Mouse (Mus musculus) C2C12 (cell line): Measurements from ENCODE around the gene Ttc36. TPM values are rescaled to one million over a fixed set of nuclear protein-coding genes. Genes with fewer than 3 reads are reported as not detected.
"Not testable (repeated sequence)": the region's sequence is repeated elsewhere in the genome, so short reads cannot be mapped to it uniquely, and the experiment has no call there.

Experiments used
- H3K27me3 ChIP-seq: one replicate; pipeline ENCODE4 v1.6.1; 2011; ENCODE audit not compliant: control insufficient read depth, insufficient read depth, insufficient read length
- H3K36me3 ChIP-seq: one replicate; pipeline ENCODE4 v1.6.1; 2011; ENCODE audit not compliant: control insufficient read depth, insufficient read depth
- H3K4me3 ChIP-seq: one replicate; pipeline ENCODE4 v1.5.1; 2011; ENCODE audit warnings: mild to moderate bottlenecking, control low read depth; ENCODE audit not compliant: poor library complexity, insufficient read depth, severe bottlenecking
- H3K79me2 ChIP-seq: one replicate; pipeline ENCODE4 v1.6.1; 2011; ENCODE audit not compliant: control insufficient read depth, insufficient read depth
- H3K79me3 ChIP-seq: one replicate; pipeline ENCODE4 v1.6.1; 2011; ENCODE audit warnings: low read depth, control low read depth
- H3ac ChIP-seq: one replicate; pipeline ENCODE3; 2011; ENCODE audit warnings: low read depth; ENCODE audit not compliant: control insufficient read depth, insufficient read length
- CEBPB ChIP-seq: IDR thresholded peaks from one replicate; pipeline ENCODE4 v1.6.1; 2011; ENCODE audit warnings: low read depth, mild to moderate bottlenecking, control low read depth, moderate library complexity
- CTCF ChIP-seq: IDR thresholded peaks from one replicate; pipeline ENCODE4 v1.5.1; 2011; ENCODE audit not compliant: control insufficient read depth, insufficient read depth, insufficient read length
- FOSL1 ChIP-seq: IDR thresholded peaks from one replicate; pipeline ENCODE4 v1.8.0; 2011; ENCODE audit warnings: mild to moderate bottlenecking, low read length; ENCODE audit not compliant: poor library complexity, insufficient read depth, severe bottlenecking
- MAX ChIP-seq: IDR thresholded peaks from one replicate; pipeline ENCODE4 v1.6.1; 2011; ENCODE audit warnings: mild to moderate bottlenecking, control low read depth
- MYOD1 ChIP-seq: IDR thresholded peaks from one replicate; pipeline ENCODE4 v1.6.1; 2011; ENCODE audit warnings: low read depth; ENCODE audit not compliant: control insufficient read depth, insufficient read length
- MYOG ChIP-seq: IDR thresholded peaks from one replicate; pipeline ENCODE4 v1.6.1; 2011; ENCODE audit not compliant: control insufficient read depth, insufficient read length; ENCODE audit errors: extremely low read depth
- USF1 ChIP-seq: IDR thresholded peaks from one replicate; pipeline ENCODE4 v1.6.1; 2011; ENCODE audit warnings: low read depth, mild to moderate bottlenecking, control low read depth, moderate library complexity
- polyA plus RNA-seq: library from polyadenylated mRNA; unstranded; fragments of >200 nt; fragmentation: generic; extraction: Trizol; gene quantifications from one replicate; pipeline ENCODE4 v1.2.1, GENCODE M21; 2012; ENCODE audit warnings: missing spikeins

Gene Ttc36
- polyA plus RNA-seq, 1 experiment, result not detected

DNA sequence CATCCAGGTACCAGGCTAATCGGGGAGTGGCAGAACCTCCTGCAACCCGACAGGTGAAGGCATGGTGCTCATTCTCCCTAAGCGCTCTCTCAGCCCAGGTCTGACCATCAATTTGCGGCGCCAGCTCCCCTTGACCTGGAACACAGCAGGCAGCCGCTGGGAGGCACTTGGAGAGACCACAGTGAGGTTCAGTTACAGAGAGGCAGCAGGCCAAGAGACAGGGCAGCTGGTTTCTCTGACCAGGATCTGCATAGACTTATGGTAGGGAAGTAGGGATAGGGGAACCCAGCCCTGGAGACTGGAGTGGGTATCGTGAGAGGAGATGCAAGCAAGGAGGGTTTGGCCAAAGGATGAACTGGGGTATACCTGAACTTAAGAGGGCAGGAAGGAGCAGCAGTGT is 4.6 kb downstream of the Ttc36 start:
- no peak for TF ChIP-seq MAX
- no peak for TF ChIP-seq FOSL1
- no peak for TF ChIP-seq MYOD1
- no peak for TF ChIP-seq CEBPB
- no peak for TF ChIP-seq MYOG
- TF ChIP-seq CTCF, result no peak
- TF ChIP-seq USF1, result no peak
- Histone ChIP-seq H3K4me3 (no peak overlapping the region), H3ac (no peak overlapping the region), H3K27me3 (no peaks in the 10 kb centered on the region), H3K36me3 (no peaks in the 10 kb centered on the region), H3K79me3 (no peaks in the 10 kb centered on the region), H3K79me2 (no peaks in the 10 kb centered on the region)

DNA sequence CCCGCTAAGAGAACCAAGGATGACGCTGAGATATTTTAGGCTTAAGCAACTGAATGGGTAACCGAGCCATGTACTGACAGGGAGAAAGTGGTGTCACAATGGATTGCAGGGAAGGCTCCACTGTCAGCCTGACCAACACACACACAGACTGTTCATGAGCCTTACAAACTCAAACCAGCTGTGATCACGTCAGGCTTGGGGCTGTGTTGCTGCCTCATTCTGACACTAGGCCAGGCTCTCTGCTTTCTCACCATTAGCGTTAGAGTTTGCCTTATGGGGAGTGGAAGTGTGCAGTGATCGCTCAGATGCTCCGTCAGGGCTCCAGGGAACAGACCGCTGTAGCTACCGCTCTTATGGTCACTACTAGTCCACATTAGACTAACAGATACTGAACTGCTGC is 10.0 kb downstream of the Ttc36 start:
- H3K79me2 ChIP-seq, result no peaks in the 10 kb centered on the region
- no peak for TF ChIP-seq CEBPB
- TF ChIP-seq MAX, result no peak
- no peak overlapping the region for H3ac ChIP-seq
- no peak overlapping the region for H3K4me3 ChIP-seq
- peaks cover 5% of the 10 kb centered on the region for H3K36me3 ChIP-seq
- H3K79me3 ChIP-seq, result no peaks in the 10 kb centered on the region
- no peaks in the 10 kb centered on the region for H3K27me3 ChIP-seq

GRCm38 (mm10) chr9:44772750-44773651 is 29.9 kb downstream of the Ttc36 start:
- TF ChIP-seq FOSL1 (no peak), CTCF (peak; percentile 28)
- Histone ChIP-seq H3K27me3 (no peaks in the 10 kb centered on the region), H3ac (peak overlapping the region; percentile 93), H3K79me2 (peaks cover 11% of the 10 kb centered on the region), H3K36me3 (peaks cover 6% of the 10 kb centered on the region), H3K4me3 (peak overlapping the region; percentile 72), H3K79me3 (peaks cover 6% of the 10 kb centered on the region)

DNA sequence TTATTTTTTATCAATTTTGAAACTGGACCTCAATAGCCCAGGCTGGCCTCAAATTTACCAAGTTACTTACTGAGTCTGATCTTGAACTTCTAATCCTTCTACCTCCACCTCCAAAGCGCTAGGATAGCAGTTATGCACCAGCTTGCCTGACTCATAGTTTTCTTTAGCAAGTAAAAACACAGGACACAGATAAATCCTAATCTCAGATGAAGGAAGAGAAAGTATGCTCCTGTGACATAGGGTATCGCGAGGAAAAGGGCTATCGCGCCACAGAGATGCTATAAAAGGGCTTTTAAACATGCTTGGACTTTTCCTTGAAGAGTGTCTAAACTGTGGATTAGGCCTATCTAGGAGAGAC is 30.5 kb downstream of the Ttc36 start:
- Histone ChIP-seq H3K79me2 (peaks cover 14% of the 10 kb centered on the region), H3K36me3 (peaks cover 6% of the 10 kb centered on the region), H3ac (no peak overlapping the region), H3K27me3 (no peaks in the 10 kb centered on the region), H3K79me3 (peaks cover 6% of the 10 kb centered on the region), H3K4me3 (no peak overlapping the region)
- TF ChIP-seq CEBPB, result no peak
- TF ChIP-seq MAX, result no peak
- no peak for TF ChIP-seq FOSL1
- TF ChIP-seq CTCF, result no peak
- TF ChIP-seq MYOG, result no peak
- TF ChIP-seq MYOD1, result no peak
- TF ChIP-seq USF1, result no peak

GRCm38 (mm10) chr9:44771376-44771775 is 31.5 kb downstream of the Ttc36 start:
- Histone ChIP-seq H3K79me3 (peaks cover 16% of the 10 kb centered on the region), H3K36me3 (peaks cover 2% of the 10 kb centered on the region), H3K27me3 (no peaks in the 10 kb centered on the region), H3K4me3 (no peak overlapping the region), H3ac (no peak overlapping the region), H3K79me2 (peaks cover 24% of the 10 kb centered on the region)
- no peak for TF ChIP-seq MYOD1
- TF ChIP-seq MAX, result no peak
- no peak for TF ChIP-seq CEBPB
- TF ChIP-seq FOSL1, result no peak
- no peak for TF ChIP-seq USF1
- TF ChIP-seq MYOG, result no peak
- TF ChIP-seq CTCF, result no peak

- peak overlapping the region; percentile 82 for H3K4me3 ChIP-seq
Observed at GRCm38 (mm10) chr9:44768029-44768394, 34.9 kb downstream of the Ttc36 start.

More at GRCm38 (mm10) chr9:44768029-44768394, 34.9 kb downstream of the Ttc36 start:
- H3K27me3 ChIP-seq, H3ac ChIP-seq, H3K36me3 ChIP-seq: not testable (repeated sequence)
- peaks cover 41% of the 10 kb centered on the region for H3K79me3 ChIP-seq
- H3K79me2 ChIP-seq, result peaks cover 47% of the 10 kb centered on the region
